Mouse (Mus musculus) embryonic fibroblast, embryonic 13.5 days (primary cell): Measurements from ENCODE around the gene Kif4.

Source experiments
- CTCF ChIP-seq: IDR thresholded peaks from 2 replicates; pipeline ENCODE4 v1.5.1; 2011; ENCODE audit warnings: mild to moderate bottlenecking, control low read depth, low read length, moderate library complexity, borderline replicate concordance; ENCODE audit not compliant: insufficient read depth
- POLR2A ChIP-seq: IDR thresholded peaks from 2 replicates; pipeline ENCODE4 v1.6.1; 2011; ENCODE audit warnings: low read depth, mild to moderate bottlenecking, control low read depth, low read length, moderate library complexity

GRCm38 (mm10) chrX:100594791-100595190 is 30.7 kb upstream of the Kif4 start, which contains the start of gene P2ry4:
- TF ChIP-seq CTCF (no peak), POLR2A (no peak)
